ENCODE assay signal across 15 mouse cellular contexts in genomic region chr9:102216746-102217566, GRCm38 (mm10).
DNase-seq lines count a peak whose midpoint lies in the region; ATAC-seq lines count a peak whose summit lies in the region.
"Had no signal": no experiment of that assay in that cellular context is flagged by ENCODE, and none has a peak within 500 bp of the region (broad histone marks: within the 10 kb centered on the region; RNA-seq: fewer than 3 reads in every experiment).

No protein-coding gene starts in this region.

- 52% methylated on average over 7 of the region's 7 CpGs for WGBS in midbrain, embryonic 13.5 days
- WGBS in midbrain, embryonic 14.5 days = 56% methylated on average over 7 of the region's 7 CpGs
- WGBS in forebrain, embryonic 16.5 days = 15% methylated on average over 7 of the region's 7 CpGs
- 53% methylated on average over 7 of the region's 7 CpGs for WGBS in stomach, embryonic 16.5 days

- peak; percentile 47 to 64 for DNase-seq in cerebellum, postnatal 25 days
- no peak for DNase-seq in cerebellum, adult 9-10 months
- no peak for DNase-seq in midbrain, embryonic 14.5 days
- DNase-seq in frontal cortex, postnatal 25 days (ENCODE audit: low spot score in 2 of 2) = no peak
- no peak for DNase-seq in left cerebral cortex, postnatal 4 days
- DNase-seq: gastrocnemius, postnatal 10 days; right cerebral cortex, adult 18-20 months; thymus, postnatal 4 days had no signal

- no peak overlapping the region for H3K4me3 ChIP-seq in midbrain, embryonic 13.5 days (replicated peaks)
- no peak overlapping the region for H3K4me3 ChIP-seq in midbrain, embryonic 14.5 days (replicated peaks; ENCODE audit: low read depth, low read length)
- no peak overlapping the region for H3K4me3 ChIP-seq in forebrain, embryonic 16.5 days (replicated peaks; ENCODE audit: low read length)
- H3K4me3 ChIP-seq in stomach, embryonic 16.5 days (replicated peaks; ENCODE audit: low read length) = no peak overlapping the region
- H3K4me3 ChIP-seq: left cerebral cortex, adult 2 months; megakaryocyte, embryonic 14.5 days; neural tube, embryonic 13.5 days had no signal

- H3K27ac ChIP-seq in midbrain, embryonic 13.5 days = no peak overlapping the region
- H3K27ac ChIP-seq in midbrain, embryonic 14.5 days (replicated peaks; ENCODE audit: low read depth, low read length) = no peak overlapping the region
- H3K27ac ChIP-seq in forebrain, embryonic 16.5 days (ENCODE audit: low read length) = no peak overlapping the region
- no peak overlapping the region for H3K27ac ChIP-seq in stomach, embryonic 16.5 days (ENCODE audit: low read length)
- H3K27ac ChIP-seq: left cerebral cortex, adult 2 months; neural tube, embryonic 13.5 days had no signal

- H3K9ac ChIP-seq in midbrain, embryonic 13.5 days (replicated peaks) = no peak overlapping the region
- H3K9ac ChIP-seq in midbrain, embryonic 14.5 days (replicated peaks; ENCODE audit: low read length) = no peak overlapping the region
- H3K9ac ChIP-seq in forebrain, embryonic 16.5 days (replicated peaks; ENCODE audit: low read depth, low read length) = no peak overlapping the region
- no peak overlapping the region for H3K9ac ChIP-seq in stomach, embryonic 16.5 days (ENCODE audit: low read length)
- H3K9ac ChIP-seq: neural tube, embryonic 13.5 days had no signal

- peaks cover 61% of the 10 kb centered on the region for H3K27me3 ChIP-seq in midbrain, embryonic 13.5 days
- no peaks in the 10 kb centered on the region for H3K27me3 ChIP-seq in midbrain, embryonic 14.5 days (ENCODE audit: control insufficient read depth, insufficient read depth, low read length)
- peaks cover 8% of the 10 kb centered on the region; the same call in 1 of the 2 replicates for H3K27me3 ChIP-seq in forebrain, embryonic 16.5 days (replicated peaks; ENCODE audit: control insufficient read depth, insufficient read depth, low read length)
- H3K27me3 ChIP-seq in stomach, embryonic 16.5 days (ENCODE audit: control insufficient read depth, insufficient read depth, low read length) = no peaks in the 10 kb centered on the region
- H3K27me3 ChIP-seq: megakaryocyte, embryonic 14.5 days had no signal

- H3K4me1 ChIP-seq in midbrain, embryonic 13.5 days (replicated peaks) = peaks cover 57% of the 10 kb centered on the region
- peaks cover 26% of the 10 kb centered on the region for H3K4me1 ChIP-seq in midbrain, embryonic 14.5 days (ENCODE audit: control insufficient read depth, insufficient read depth, low read length)
- peaks cover 31% of the 10 kb centered on the region for H3K4me1 ChIP-seq in forebrain, embryonic 16.5 days (replicated peaks; ENCODE audit: control insufficient read depth, insufficient read depth, low read length)
- no peaks in the 10 kb centered on the region for H3K4me1 ChIP-seq in stomach, embryonic 16.5 days (ENCODE audit: control insufficient read depth, insufficient read depth, low read length)
- H3K4me1 ChIP-seq: megakaryocyte, embryonic 14.5 days had no signal

- no peak overlapping the region for H3K4me2 ChIP-seq in midbrain, embryonic 13.5 days (replicated peaks)
- H3K4me2 ChIP-seq in midbrain, embryonic 14.5 days (ENCODE audit: low read length) = no peak overlapping the region
- no peak overlapping the region for H3K4me2 ChIP-seq in forebrain, embryonic 16.5 days (ENCODE audit: low read length)
- H3K4me2 ChIP-seq in stomach, embryonic 16.5 days (ENCODE audit: low read depth, low read length) = no peak overlapping the region
- H3K4me2 ChIP-seq: liver, embryonic 11.5 days; neural tube, embryonic 13.5 days had no signal

- H3K36me3 ChIP-seq in midbrain, embryonic 13.5 days = peaks cover 23% of the 10 kb centered on the region
- peaks cover 18% of the 10 kb centered on the region for H3K36me3 ChIP-seq in midbrain, embryonic 14.5 days (ENCODE audit: control insufficient read depth, insufficient read depth, low read length)
- no peaks in the 10 kb centered on the region for H3K36me3 ChIP-seq in forebrain, embryonic 16.5 days (ENCODE audit: control insufficient read depth, insufficient read depth)
- H3K36me3 ChIP-seq in stomach, embryonic 16.5 days (ENCODE audit: control insufficient read depth, insufficient read depth, low read length) = no peaks in the 10 kb centered on the region
- H3K36me3 ChIP-seq: neural tube, embryonic 13.5 days had no signal

- no peaks in the 10 kb centered on the region for H3K9me3 ChIP-seq in midbrain, embryonic 13.5 days
- H3K9me3 ChIP-seq in midbrain, embryonic 14.5 days (ENCODE audit: control insufficient read depth, low read length) = no peaks in the 10 kb centered on the region
- H3K9me3 ChIP-seq in forebrain, embryonic 16.5 days (ENCODE audit: control insufficient read depth, low read length) = no peaks in the 10 kb centered on the region
- no peaks in the 10 kb centered on the region for H3K9me3 ChIP-seq in stomach, embryonic 16.5 days (replicated peaks; ENCODE audit: control insufficient read depth, low read length)
- H3K9me3 ChIP-seq: neural tube, embryonic 13.5 days had no signal

- 0 out of 2 replicates have a peak, but pooled peaks have one; percentile 21 for ATAC-seq in midbrain, embryonic 13.5 days
- ATAC-seq in midbrain, embryonic 14.5 days (ENCODE audit: low FRiP score, low TSS enrichment) = no peak
- ATAC-seq in forebrain, embryonic 16.5 days = peak; percentile 5; the same call in 1 of the 2 replicates
- peak; percentile 17; the same call in 1 of the 2 replicates for ATAC-seq in stomach, embryonic 16.5 days (ENCODE audit: insufficient read depth, low FRiP score)

- intact Hi-C loops in left cerebral cortex, postnatal 4 days (cut with DNase I) = no loop called here

Comparison
In these comparisons a context has a peak if more than half of its experiments do, and no peak if none do; other contexts are left out.
1. DNase-seq: peak in cerebellum, postnatal 25 days (2 of 2); none in cerebellum, adult 9-10 months (single experiment), midbrain, embryonic 14.5 days (single experiment), frontal cortex, postnatal 25 days (0 of 2) and left cerebral cortex, postnatal 4 days (single experiment).